In the genomic region with DNA sequence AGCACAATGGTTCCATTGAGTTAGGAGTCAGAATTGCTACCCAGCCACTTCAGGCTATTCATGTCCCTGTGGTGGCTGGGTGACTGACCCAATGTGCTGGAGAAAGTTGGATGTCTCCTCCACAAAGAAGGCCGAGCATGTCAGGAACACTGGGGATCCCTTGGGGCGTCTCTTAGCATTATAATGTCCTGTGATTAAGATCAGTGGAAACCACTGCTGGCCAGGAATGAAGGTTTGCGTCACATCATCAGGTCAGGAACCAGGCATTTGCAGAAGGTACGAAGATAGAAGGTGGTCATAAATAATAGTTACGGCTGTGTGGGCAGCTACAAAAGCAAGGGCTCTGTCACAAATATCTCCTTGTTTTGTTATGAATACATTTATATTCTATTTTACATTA, we compare ENCODE assay signal across 16 mouse cellular contexts.
"Had no signal": no experiment of that assay in that cellular context is flagged by ENCODE, and none has a peak within 500 bp of the region (broad histone marks: within the 10 kb centered on the region; RNA-seq: fewer than 3 reads in every experiment).

No protein-coding gene starts in this region.

- DNase-seq: heart, postnatal 10 days; heart, postnatal 14 days; heart, postnatal 36 days; heart, postnatal 4 days; kidney, adult 11 months; kidney, adult 18-20 months; kidney, adult 2 months; kidney, adult 8-10 months; kidney, adult 9 months; kidney, postnatal 10 days; kidney, postnatal 14 days; kidney, postnatal 25 days; kidney, postnatal 36 days; kidney, postnatal 4 days; layer of hippocampus, adult 9-11 months; layer of hippocampus, postnatal 36 days had no signal
